Mouse (Mus musculus) cerebellum, adult 9-10 months (tissue): ENCODE measurements at regions not wholly inside any gene's neighbourhood (a gene's known extent, or its start where the extent isn't known, plus 50 kb on each side); places are given as distances from the start of the nearest gene placed in this dataset.
A peak's percentile ranks its signal among the peaks of the same experiment; 100 is the strongest.

ENCODE experiments used
- DNase-seq: peaks from one replicate; pipeline ENCODE4 v3.0.0; 2022

- no peak for DNase-seq
These were observed 87.8 kb upstream of the Cntnap4 start for GRCm38 (mm10) chr8:112482041-112482440.

GRCm38 (mm10) chr8:112492286-112492685 lies 77.6 kb upstream of the Cntnap4 start:
- peak; percentile 70 for DNase-seq

GRCm38 (mm10) chr8:112498881-112499399 lies 70.9 kb upstream of the Cntnap4 start:
- no peak for DNase-seq

GRCm38 (mm10) chr8:112504034-112504433 lies 65.8 kb upstream of the Cntnap4 start:
- no peak for DNase-seq
